Mouse (Mus musculus) frontal cortex, postnatal 25 days (tissue): ENCODE measurements around the gene Rheb.
"Not testable (repeated sequence)": the region's sequence is repeated elsewhere in the genome, so short reads cannot be mapped to it uniquely, and the experiment has no call there.

Experiments
- DNase-seq, 2 experiments: peaks; one replicate each; pipeline ENCODE4 v3.0.0; 2022; ENCODE audit warnings: low spot score in 2 of 2

The Rheb gene

DNA sequence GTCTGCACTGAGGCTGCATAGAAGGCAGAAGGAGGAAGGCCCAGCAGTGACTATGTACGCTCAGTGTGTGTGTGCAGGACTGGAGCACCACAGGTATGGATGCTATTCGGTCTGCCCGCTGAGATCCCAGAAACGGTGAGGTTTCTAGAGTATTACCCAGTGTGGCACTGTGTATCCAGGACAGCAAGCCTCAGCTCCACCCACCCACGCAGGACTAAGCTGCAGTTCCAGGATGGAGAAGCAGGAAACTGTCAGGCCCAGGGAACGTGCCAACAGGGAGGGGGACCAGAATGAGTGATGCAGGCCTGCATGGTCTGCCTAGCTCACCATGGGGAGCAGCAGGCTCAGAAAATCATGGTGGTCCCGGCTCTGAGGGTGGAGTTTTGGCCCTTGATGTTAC is 49.5 kb downstream of the Rheb start:
- DNase-seq, result no peak

DNA sequence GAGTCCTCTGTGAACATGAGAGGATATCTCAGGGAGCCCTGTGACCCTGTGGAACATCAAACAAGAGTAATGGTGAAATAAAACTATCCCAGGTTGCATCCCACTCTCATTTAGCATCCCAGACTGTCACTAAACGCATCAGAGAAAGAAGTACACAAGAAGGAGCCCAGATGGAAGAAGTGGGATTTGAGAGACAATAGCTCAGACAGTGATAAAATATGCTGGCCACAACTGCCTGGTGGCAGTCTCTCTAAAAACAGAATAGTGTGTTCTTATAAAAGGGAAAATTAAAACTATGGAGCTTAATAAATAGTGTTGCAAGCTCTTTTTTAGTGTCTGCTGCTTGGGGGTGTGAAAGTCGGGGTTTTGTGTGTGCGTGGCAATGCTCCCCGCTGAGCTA is 59.5 kb downstream of the Rheb start:
- no peak for DNase-seq

DNA sequence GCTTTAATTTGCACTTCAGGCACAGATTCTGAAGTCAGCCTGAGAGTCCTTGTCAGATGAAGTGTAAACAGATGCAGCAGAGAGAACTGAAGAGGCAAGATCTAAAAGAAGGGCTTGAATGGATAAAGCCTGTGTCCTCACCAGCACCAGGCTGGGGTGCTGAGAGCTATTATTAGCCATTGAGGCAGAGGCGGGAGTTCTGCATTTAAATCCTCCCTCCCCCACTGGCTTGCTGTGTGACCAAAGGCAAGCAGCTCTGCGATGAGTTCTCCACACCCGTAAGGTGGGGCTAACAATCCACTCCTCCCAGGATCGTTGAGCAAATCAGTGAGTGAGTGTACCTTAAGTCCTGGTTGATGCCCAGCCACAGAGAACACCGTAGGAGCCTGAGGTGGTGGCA is 61.4 kb downstream of the Rheb start:
- DNase-seq, result peak in 1 of 2 experiments; percentile 34

DNA sequence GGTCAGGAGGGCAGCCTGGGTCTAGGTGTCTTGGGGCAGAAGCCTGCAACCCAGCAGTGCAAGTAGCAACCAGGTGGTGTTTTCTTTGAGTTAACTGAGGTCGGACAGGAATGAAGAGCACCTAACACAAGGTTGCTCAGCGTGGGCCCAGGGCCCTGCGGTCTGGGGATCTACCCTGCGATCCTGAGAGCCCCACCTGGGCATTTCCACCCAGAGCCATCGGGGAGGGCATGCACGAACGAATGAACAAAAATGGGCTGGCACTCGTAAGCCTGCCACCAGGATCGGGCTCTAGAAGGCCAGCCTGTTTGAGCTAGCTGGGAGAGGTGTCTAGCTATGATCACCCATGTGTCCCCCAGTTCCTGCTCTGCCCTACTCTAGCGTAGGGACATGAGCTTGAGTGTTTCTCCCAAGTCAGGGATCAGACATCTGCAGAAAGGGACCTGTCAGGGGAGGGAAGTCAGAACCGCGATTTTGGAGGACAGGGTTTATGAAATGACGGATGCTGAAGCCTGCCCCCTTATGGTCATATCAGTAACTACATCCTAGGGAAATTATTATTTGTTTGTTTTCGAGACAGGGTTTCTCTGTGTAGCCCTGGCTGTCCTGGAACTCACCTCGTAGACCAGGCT is 62.4 kb downstream of the Rheb start:
- DNase-seq, result no peak

DNA sequence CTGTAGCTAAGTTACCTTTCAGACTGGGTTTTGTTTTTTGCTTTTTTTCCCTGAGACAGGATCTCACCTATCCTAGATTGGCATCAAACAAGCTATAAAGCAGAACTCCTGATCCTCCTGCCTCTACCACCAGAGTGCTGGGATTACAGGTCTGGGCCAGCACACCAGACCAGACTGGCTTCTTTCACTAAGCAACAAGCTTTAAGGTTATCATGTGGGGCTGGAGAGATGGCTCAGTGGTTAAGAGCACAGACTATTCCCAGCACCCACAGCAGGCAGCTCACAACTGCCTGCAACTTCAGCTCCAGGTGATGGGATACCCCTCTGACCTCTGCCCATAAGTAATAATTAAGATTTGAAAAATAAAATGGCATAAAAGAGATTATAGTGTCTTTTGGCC is 63.1 kb downstream of the Rheb start:
- no peak for DNase-seq

GRCm38 (mm10) chr5:24778843-24779140 is 63.6 kb downstream of the Rheb start:
- no peak for DNase-seq

- DNase-seq, result no peak
These were observed 64.2 kb downstream of the Rheb start for GRCm38 (mm10) chr5:24778082-24778842.

- DNase-seq, result no peak
These were observed 65.7 kb downstream of the Rheb start for GRCm38 (mm10) chr5:24776681-24777080.

GRCm38 (mm10) chr5:24774549-24774948 is 67.9 kb downstream of the Rheb start:
- DNase-seq, result not testable (repeated sequence)

- DNase-seq, result no peak
These were observed 84.6 kb downstream of the Rheb start, which contains the start of gene Crygn for GRCm38 (mm10) chr5:24757816-24758215. TSS of gene Crygn (minus strand) at chr5:24758008.

DNA sequence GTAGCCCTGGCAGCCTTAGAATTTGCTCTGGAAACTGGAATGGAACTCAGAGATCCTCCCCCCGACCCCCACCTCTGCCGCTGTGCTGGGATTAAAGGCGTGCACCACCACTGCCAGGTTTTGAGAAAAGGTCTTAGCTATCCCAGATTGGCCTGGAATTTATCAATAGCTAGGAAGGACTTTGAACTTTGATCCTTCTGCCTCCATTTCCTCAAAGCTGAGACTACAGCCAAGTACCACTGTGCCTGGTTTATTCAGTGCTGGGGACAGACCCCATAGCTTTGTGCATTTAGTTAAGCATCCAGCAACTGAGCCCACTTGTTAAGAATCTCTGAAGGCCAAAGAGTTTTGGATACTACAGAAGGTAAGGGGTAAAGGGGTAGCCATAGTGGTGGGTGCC is 85.5 kb downstream of the Rheb start:
- DNase-seq, result no peak
